Mouse (Mus musculus): ENCODE measurements at regions not wholly inside any gene's neighbourhood (a gene's known extent, or its start where the extent isn't known, plus 50 kb on each side); places are given as distances from the start of the nearest gene placed in this dataset.
A peak's percentile ranks its signal among the peaks of the same experiment; 100 is the strongest.

GRCm38 (mm10) chr8:37129670-37130069 lies 136.3 kb downstream of the AI429214 start:
- Histone ChIP-seq H3K9ac (ENCODE audit: insufficient read depth, low read depth) (no peak overlapping the region), H3K27ac (ENCODE audit: insufficient read depth, low read depth) (no peak overlapping the region), H3K79me2 (replicated peaks; ENCODE audit: control insufficient read depth, extremely low read depth, insufficient read depth, poor library complexity, severe bottlenecking) (no peaks in the 10 kb centered on the region), H3K9me3 (replicated peaks; ENCODE audit: low read length) (peaks cover 26% of the 10 kb centered on the region), H3K4me3 (replicated peaks in 1 of 3; ENCODE audit: low read depth in 2 of 3, low read length in 2 of 3, poor library complexity in 1 of 3) (no peak overlapping the region), H3K4me2 (ENCODE audit: insufficient read depth, low read depth, poor library complexity, severe bottlenecking) (no peak overlapping the region), H3K4me1 (ENCODE audit: control insufficient read depth in 1 of 2, insufficient read depth in 2 of 2) (no peaks in the 10 kb centered on the region), H3K27me3 (replicated peaks) (no peaks in the 10 kb centered on the region), H3K36me3 (replicated peaks in 1 of 2; ENCODE audit: control insufficient read depth in 1 of 2, insufficient read depth in 1 of 2, low read length in 1 of 2) (no peaks in the 10 kb centered on the region)
- in situ Hi-C loops (cut with MboI; ENCODE audit: low pct_ligation_motif_present, low pct_unique_long_range_greater_than_20kb, low sequenced_read_pairs) (no loop called here), dilution Hi-C loops (cut with MboI; ENCODE audit: extremely low pct_ligation_motif_present, extremely low pct_unique_long_range_greater_than_20kb, low sequenced_read_pairs) (no loop called here)
- TF ChIP-seq CHD1 (IDR thresholded peaks at IDR 0.05; ENCODE audit: low read depth, low read length) (no peak), MXI1 (IDR thresholded peaks at IDR 0.05; ENCODE audit: low read depth, low read length) (no peak), ELF1 (IDR thresholded peaks at IDR 0.05; ENCODE audit: low read depth, low read length) (no peak), USF1 (IDR thresholded peaks at IDR 0.05; ENCODE audit: low read depth, low read length) (no peak), PAX5 (IDR thresholded peaks at IDR 0.05; ENCODE audit: low read length) (no peak), MAX (IDR thresholded peaks at IDR 0.05; ENCODE audit: low read length) (no peak), ZC3H11A (IDR thresholded peaks at IDR 0.05; ENCODE audit: low read depth, low read length) (no peak), HCFC1 (IDR thresholded peaks at IDR 0.05; ENCODE audit: low read depth, low read length) (no peak), CHD2 (IDR thresholded peaks at IDR 0.05; ENCODE audit: low read length) (no peak), IRF4 (IDR thresholded peaks at IDR 0.05; ENCODE audit: low read depth, low read length) (no peak), GABPA (IDR thresholded peaks at IDR 0.05; ENCODE audit: insufficient replicate concordance, low read depth, low read length) (no peak), ZMIZ1 (IDR thresholded peaks at IDR 0.05; ENCODE audit: low read depth, low read length) (no peak), MAFK (IDR thresholded peaks at IDR 0.05; ENCODE audit: insufficient replicate concordance, low read length) (no peak), SMC3 (IDR thresholded peaks at IDR 0.05; ENCODE audit: low read depth, low read length) (no peak), POLR2AphosphoS2 (IDR thresholded peaks at IDR 0.05; ENCODE audit: low read depth, low read length) (no peak), MAZ (IDR thresholded peaks at IDR 0.05; ENCODE audit: low read depth, low read length) (no peak)
- DNase-seq (ENCODE audit: extremely low read depth), result no peak

- Histone ChIP-seq H3K4me2 (ENCODE audit: insufficient read depth, low read depth, poor library complexity, severe bottlenecking) (no peak overlapping the region), H3K4me1 (ENCODE audit: control insufficient read depth in 1 of 2, insufficient read depth in 2 of 2) (no peaks in the 10 kb centered on the region), H3K27me3 (replicated peaks) (no peaks in the 10 kb centered on the region), H3K4me3 (replicated peaks in 1 of 3; ENCODE audit: low read depth in 2 of 3, low read length in 2 of 3, poor library complexity in 1 of 3) (no peak overlapping the region), H3K27ac (ENCODE audit: insufficient read depth, low read depth) (no peak overlapping the region), H3K9ac (ENCODE audit: insufficient read depth, low read depth) (no peak overlapping the region), H3K79me2 (replicated peaks; ENCODE audit: control insufficient read depth, extremely low read depth, insufficient read depth, poor library complexity, severe bottlenecking) (no peaks in the 10 kb centered on the region), H3K36me3 (replicated peaks in 1 of 2; ENCODE audit: control insufficient read depth in 1 of 2, insufficient read depth in 1 of 2, low read length in 1 of 2) (no peaks in the 10 kb centered on the region), H3K9me3 (replicated peaks; ENCODE audit: low read length) (peaks cover 22% of the 10 kb centered on the region)
- DNase-seq (ENCODE audit: extremely low read depth), result no peak
- in situ Hi-C loops (cut with MboI; ENCODE audit: low pct_ligation_motif_present, low pct_unique_long_range_greater_than_20kb, low sequenced_read_pairs) (no loop called here), dilution Hi-C loops (cut with MboI; ENCODE audit: extremely low pct_ligation_motif_present, extremely low pct_unique_long_range_greater_than_20kb, low sequenced_read_pairs) (no loop called here)
- TF ChIP-seq CTCF (conservative IDR thresholded peaks at IDR 0.05 in 1 of 2, IDR thresholded peaks at IDR 0.05 in 1 of 2; ENCODE audit: low read depth in 2 of 2, low read length in 2 of 2), result peak in 1 of 2 experiments; percentile 18; a peak in 2 of 4 replicates
- no peak for TF ChIP-seq POLR2AphosphoS2 (IDR thresholded peaks at IDR 0.05; ENCODE audit: low read depth, low read length)
- TF ChIP-seq HCFC1 (IDR thresholded peaks at IDR 0.05; ENCODE audit: low read depth, low read length), result no peak
- TF ChIP-seq UBTF (IDR thresholded peaks at IDR 0.05; ENCODE audit: low read depth, low read length), result no peak
- TF ChIP-seq NELFE (IDR thresholded peaks at IDR 0.05; ENCODE audit: low read depth, low read length), result no peak
- TF ChIP-seq USF1 (IDR thresholded peaks at IDR 0.05; ENCODE audit: low read depth, low read length), result no peak
- TF ChIP-seq RAD21 (IDR thresholded peaks at IDR 0.05; ENCODE audit: low read depth, low read length), result peak; percentile 26
- TF ChIP-seq JUN (IDR thresholded peaks at IDR 0.05; ENCODE audit: insufficient read depth, low read depth, low read length), result no peak
- TF ChIP-seq KAT2A (IDR thresholded peaks at IDR 0.05; ENCODE audit: insufficient replicate concordance, low read length), result no peak
- TF ChIP-seq ETS1 (conservative IDR thresholded peaks at IDR 0.05; ENCODE audit: low read depth, low read length), result no peak
- TF ChIP-seq SMC3 (IDR thresholded peaks at IDR 0.05; ENCODE audit: low read depth, low read length), result no peak
- TF ChIP-seq RCOR1 (conservative IDR thresholded peaks at IDR 0.05; ENCODE audit: low read depth, low read length), result no peak
- TF ChIP-seq BHLHE40 (IDR thresholded peaks at IDR 0.05; ENCODE audit: low read depth, low read length), result no peak
- TF ChIP-seq PAX5 (IDR thresholded peaks at IDR 0.05; ENCODE audit: low read length), result no peak
- no peak for TF ChIP-seq EP300 (IDR thresholded peaks at IDR 0.05; ENCODE audit: low read length)
- no peak for TF ChIP-seq USF2 (conservative IDR thresholded peaks at IDR 0.05; ENCODE audit: low read depth, low read length)
Observed at GRCm38 (mm10) chr8:37131988-37132387, 138.6 kb downstream of the AI429214 start.
